Mouse (Mus musculus) stomach, postnatal 0 days (tissue): Measurements from ENCODE around the gene Ctnnd2. TPM values are rescaled to one million over a fixed set of nuclear protein-coding genes. Genes with fewer than 3 reads are reported as not detected.
A peak's percentile ranks its signal among the peaks of the same experiment; 100 is the strongest.

Source experiments
- ATAC-seq: fragments of 200-750 bp; cut with Nextera tagmentation; 2 replicates; pipeline ENCODE4 v1.8.0; 2017; ENCODE audit not compliant: low FRiP score, low TSS enrichment
- DNase-seq: peaks from one replicate; pipeline ENCODE4 v3.0.0-alpha.2; 2016; ENCODE audit warnings: low spot score
- H3K27ac ChIP-seq: fragments of 300-500 bp; sonication (generic); replicated peaks from 2 replicates; pipeline ENCODE4 v1.5.1; 2014; ENCODE audit warnings: mild to moderate bottlenecking, control low read depth
- H3K27me3 ChIP-seq: fragments of 300-500 bp; sonication (generic); 2 replicates; pipeline ENCODE4 v1.6.1; 2014; ENCODE audit warnings: low read length; ENCODE audit not compliant: control insufficient read depth, insufficient read depth
- H3K36me3 ChIP-seq: fragments of 300-500 bp; sonication (generic); 2 replicates; pipeline ENCODE4 v1.6.1; 2014; ENCODE audit warnings: low read length, mixed read lengths; ENCODE audit not compliant: control insufficient read depth, insufficient read depth
- H3K4me1 ChIP-seq: fragments of 300-500 bp; sonication (generic); replicated peaks from 2 replicates; pipeline ENCODE4 v1.6.1; 2014; ENCODE audit warnings: antibody characterized with exemption; ENCODE audit not compliant: control insufficient read depth, insufficient read depth
- H3K4me2 ChIP-seq: fragments of 300-500 bp; sonication (generic); replicated peaks from 2 replicates; pipeline ENCODE4 v1.6.1; 2014; ENCODE audit warnings: low read depth, mild to moderate bottlenecking, control low read depth, moderate library complexity
- H3K4me3 ChIP-seq: fragments of 300-500 bp; sonication (generic); 2 replicates; pipeline ENCODE4 v1.5.1; 2014; ENCODE audit warnings: low read depth, low read length, control low read depth
- H3K9ac ChIP-seq: fragments of 300-500 bp; sonication (generic); 2 replicates; pipeline ENCODE4 v1.6.1; 2014; ENCODE audit warnings: mild to moderate bottlenecking, low read length, control low read depth, mixed read lengths
- H3K9me3 ChIP-seq: fragments of 300-500 bp; sonication (generic); 2 replicates; pipeline ENCODE4 v1.6.1; 2016; ENCODE audit warnings: low read length; ENCODE audit not compliant: control insufficient read depth
- CTCF ChIP-seq: IDR thresholded peaks from 2 replicates; pipeline ENCODE4 v1.5.1; 2016; ENCODE audit warnings: antibody characterized with exemption, low read depth, mild to moderate bottlenecking, moderate library complexity
- EP300 ChIP-seq: optimal IDR thresholded peaks from 2 replicates; pipeline ENCODE3; 2016; ENCODE audit warnings: antibody characterized with exemption
- WGBS: fragments of 180-500 bp; shearing (Covaris S2); extraction: QIAGEN DNeasy Blood & Tissue Kit; methylation state at CpG from one replicate; pipeline ENCODE4 v1.1.7; 2014; 5-methylcytosine and 5-hydroxymethylcytosine counted together
- polyA plus RNA-seq: library from polyadenylated mRNA; unstranded; fragments of >200 nt; fragmentation: Nextera tagmentation; extraction: Ambion mirVana; gene quantifications from 2 replicates; pipeline ENCODE4 v1.2.1, GENCODE M21; 2015

The Ctnnd2 gene
- polyA plus RNA-seq, 1 experiment from 2014 or later: 0.53 TPM

DNA sequence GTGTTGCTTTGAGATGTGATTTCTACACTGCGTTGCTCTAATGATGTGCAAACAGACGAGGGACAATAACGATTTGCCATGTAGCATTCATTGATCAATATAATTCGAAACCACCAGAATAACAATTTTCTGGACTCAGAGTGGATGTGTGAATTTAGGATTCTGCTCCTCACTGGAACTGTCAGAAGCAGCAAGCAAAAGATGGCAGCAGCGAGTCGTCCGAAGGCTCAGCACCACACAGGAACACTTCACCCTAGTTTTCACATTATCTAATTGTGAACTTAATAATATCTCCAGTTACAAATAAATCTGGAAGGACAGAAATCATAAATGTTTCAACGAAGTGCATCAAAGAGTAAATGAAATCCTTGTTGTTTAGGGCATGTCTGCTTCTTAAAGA is 2.4 kb upstream of the Ctnnd2 start:
- DNase-seq (no peak), ATAC-seq (no peak)
- no peak overlapping the region for H3K9ac ChIP-seq
- 67% methylated on average over 8 of the region's 8 CpGs for WGBS
- H3K4me2 ChIP-seq: no peak overlapping the region
- H3K9me3 ChIP-seq: no peaks in the 10 kb centered on the region
- no peak overlapping the region for H3K27ac ChIP-seq
- H3K4me1 ChIP-seq: 0 out of 2 replicates have a peak, but pooled peaks cover 4% of the 10 kb centered on the region
- TF ChIP-seq CTCF (peak; percentile 32), EP300 (no peak)
- no peaks in the 10 kb centered on the region; the same call in 1 of the 2 replicates for H3K27me3 ChIP-seq
- no peaks in the 10 kb centered on the region for H3K36me3 ChIP-seq
- no peak overlapping the region for H3K4me3 ChIP-seq

DNA sequence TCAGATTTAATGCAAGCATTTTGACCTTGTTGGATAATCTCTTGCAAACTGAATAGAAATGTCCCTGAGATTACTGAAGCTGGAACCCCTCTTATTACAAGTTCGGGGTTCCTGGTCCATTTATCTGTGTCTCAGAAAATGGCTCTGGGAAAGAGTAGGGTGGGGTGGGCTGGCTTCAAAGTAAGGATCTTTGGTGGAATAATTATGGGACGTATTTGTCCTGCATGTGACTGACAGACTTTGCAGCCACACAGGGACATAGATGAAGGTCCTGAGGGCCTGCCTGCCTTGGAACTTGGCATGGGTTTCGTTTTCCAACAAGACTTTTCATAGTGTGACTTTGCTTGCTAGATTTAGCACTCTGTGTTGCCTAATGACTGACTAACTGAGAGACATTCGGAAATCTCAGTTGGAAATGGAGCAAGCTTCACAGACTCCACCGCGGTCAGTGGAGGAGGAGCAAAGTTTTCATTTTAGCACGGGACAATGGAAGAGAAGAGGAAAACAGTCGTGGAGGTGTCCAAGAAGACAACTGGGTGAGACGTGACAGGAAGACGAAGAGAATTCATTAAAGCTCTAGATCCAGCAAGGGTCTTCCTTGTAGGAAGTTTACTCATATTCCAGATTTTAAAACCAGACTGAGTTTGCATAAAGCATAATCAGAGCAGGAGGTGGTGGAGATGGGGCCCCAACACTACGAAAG is 749 bp upstream of the Ctnnd2 start:
- 24% methylated on average over 11 of the region's 11 CpGs for whole genome bisulfite sequencing
- no peaks in the 10 kb centered on the region for H3K9me3 ChIP-seq
- H3K4me3 ChIP-seq: peak overlapping the region; percentile 57
- H3K9ac ChIP-seq: no peak overlapping the region
- H3K36me3 ChIP-seq: no peaks in the 10 kb centered on the region
- H3K4me1 ChIP-seq: 0 out of 2 replicates have a peak, but pooled peaks cover 4% of the 10 kb centered on the region
- TF ChIP-seq CTCF: no peak
- H3K27me3 ChIP-seq: no peaks in the 10 kb centered on the region; the same call in 1 of the 2 replicates
- no peak overlapping the region for H3K27ac ChIP-seq
- DNase-seq: no peak
- ATAC-seq: no peak
- H3K4me2 ChIP-seq: peak overlapping the region; percentile 90

DNA sequence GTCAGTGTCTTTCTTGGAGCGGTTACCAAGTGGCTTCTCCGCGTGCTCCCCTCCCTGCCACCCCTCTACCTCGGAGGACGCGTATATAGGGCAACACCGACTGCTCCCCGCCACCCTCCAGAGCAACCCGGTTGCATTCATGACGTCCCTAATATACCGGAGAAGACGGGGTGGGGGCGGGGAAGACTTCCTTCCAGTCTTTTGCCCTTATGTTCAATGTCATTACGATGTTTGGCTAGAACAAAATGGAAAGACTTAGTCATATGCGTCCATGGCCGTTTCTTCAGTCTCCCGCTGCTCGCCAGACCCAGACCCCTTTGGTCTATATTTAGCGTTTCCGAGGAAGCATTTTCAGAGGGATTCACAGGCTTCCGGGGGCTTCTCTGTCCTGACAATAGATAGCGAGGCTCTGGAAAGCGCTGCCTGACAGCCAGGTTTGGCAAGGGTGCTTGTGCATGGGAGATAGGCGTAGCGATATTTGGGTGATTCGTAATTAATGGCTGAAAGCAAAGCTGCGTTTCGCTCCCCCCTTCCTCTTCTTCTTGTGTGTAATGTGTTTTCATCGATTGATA is 1.1 kb downstream of the Ctnnd2 start:
- H3K4me3 ChIP-seq: peak overlapping the region; percentile 57
- H3K4me2 ChIP-seq: peak overlapping the region; percentile 90
- under 1% methylated on average over 29 of the region's 29 CpGs for WGBS
- DNase-seq (no peak), ATAC-seq (0 out of 2 replicates have a peak, but pooled peaks have one; percentile 21)
- TF ChIP-seq EP300 (no peak), CTCF (no peak)
- H3K36me3 ChIP-seq: no peaks in the 10 kb centered on the region
- H3K4me1 ChIP-seq: 0 out of 2 replicates have a peak, but pooled peaks cover 4% of the 10 kb centered on the region
- 0 out of 2 replicates have a peak overlapping the region, but pooled peaks have one; percentile 31 for H3K9ac ChIP-seq
- H3K27ac ChIP-seq: no peak overlapping the region
- no peaks in the 10 kb centered on the region for H3K9me3 ChIP-seq
- H3K27me3 ChIP-seq: no peaks in the 10 kb centered on the region; the same call in 1 of the 2 replicates

DNA sequence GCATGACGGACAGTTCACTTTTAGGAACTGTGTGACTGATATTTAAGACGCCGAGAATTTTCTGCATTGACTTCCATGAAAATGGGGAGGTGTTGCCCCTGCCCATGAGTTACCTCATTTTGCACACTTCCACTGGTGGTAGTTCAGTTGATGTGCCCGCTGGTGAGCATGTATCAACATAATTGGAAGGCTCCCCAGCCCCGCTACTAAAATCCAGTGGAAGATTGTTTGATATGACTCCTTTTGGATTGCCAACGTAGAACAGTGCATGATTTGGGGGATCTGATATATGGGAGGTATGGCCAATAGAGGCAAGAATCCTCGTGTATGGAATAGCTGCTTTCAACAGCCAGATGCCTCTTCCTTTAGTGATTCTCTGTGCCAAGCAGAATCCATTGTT is 1.9 kb downstream of the Ctnnd2 start:
- Histone ChIP-seq H3K4me2 (peak overlapping the region; percentile 90; the same call in 1 of the 2 replicates), H3K9ac (no peak overlapping the region), H3K36me3 (no peaks in the 10 kb centered on the region), H3K4me3 (no peak overlapping the region), H3K27ac (no peak overlapping the region), H3K4me1 (0 out of 2 replicates have a peak, but pooled peaks cover 4% of the 10 kb centered on the region), H3K27me3 (no peaks in the 10 kb centered on the region; the same call in 1 of the 2 replicates), H3K9me3 (no peaks in the 10 kb centered on the region)
- TF ChIP-seq CTCF (no peak), EP300 (no peak)
- ATAC-seq (no peak), DNase-seq (no peak)
- 55% methylated on average over 7 of the region's 7 CpGs for WGBS

DNA sequence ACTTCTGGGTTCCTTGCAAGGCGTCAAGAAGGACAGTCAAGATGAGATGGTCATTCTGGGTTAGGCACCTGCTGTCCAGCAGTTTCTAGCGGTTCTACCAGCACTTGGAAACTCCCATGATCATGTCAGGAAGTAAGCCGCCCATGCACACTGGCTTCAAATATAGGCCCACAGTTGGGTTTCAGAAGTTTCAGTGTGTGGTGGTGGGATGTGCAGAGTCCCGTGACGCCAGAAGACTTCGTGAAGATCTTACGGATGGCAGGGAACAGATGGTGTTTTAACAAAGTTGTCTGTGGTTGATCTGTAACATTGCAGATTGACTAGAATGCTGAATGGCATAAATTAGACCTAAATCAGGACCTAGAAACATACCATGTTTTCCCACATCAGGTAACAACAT is 11.6 kb downstream of the Ctnnd2 start:
- Histone ChIP-seq H3K27ac (no peak overlapping the region), H3K27me3 (no peaks in the 10 kb centered on the region), H3K4me3 (no peak overlapping the region), H3K4me1 (no peaks in the 10 kb centered on the region), H3K36me3 (no peaks in the 10 kb centered on the region), H3K9ac (no peak overlapping the region), H3K9me3 (no peaks in the 10 kb centered on the region), H3K4me2 (no peak overlapping the region)
- TF ChIP-seq EP300 (no peak), CTCF (no peak)
- DNase-seq (no peak), ATAC-seq (no peak)
- WGBS: 92% methylated on average over 7 of the region's 7 CpGs

DNA sequence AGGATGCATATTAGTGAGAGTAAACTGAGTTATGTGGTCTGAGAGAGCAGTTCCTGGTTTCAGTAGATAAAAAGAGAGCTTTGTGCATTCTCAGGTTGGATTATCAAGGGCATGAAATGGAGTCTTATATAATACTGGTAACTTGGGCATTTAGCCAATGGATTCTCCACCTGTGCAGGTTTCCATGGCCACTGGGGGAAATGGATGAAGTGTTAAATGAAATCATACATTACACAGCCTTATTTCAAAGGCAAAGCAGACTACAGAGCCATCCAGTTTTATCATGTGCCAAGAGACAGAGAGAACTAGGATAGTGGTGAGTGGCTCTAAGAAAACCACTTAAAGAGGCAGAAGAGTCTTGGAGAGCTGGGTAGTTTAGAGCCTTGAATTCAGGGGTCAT is 18.5 kb downstream of the Ctnnd2 start:
- no peaks in the 10 kb centered on the region for H3K27me3 ChIP-seq
- ATAC-seq (no peak), DNase-seq (no peak)
- no peaks in the 10 kb centered on the region for H3K9me3 ChIP-seq
- H3K9ac ChIP-seq: no peak overlapping the region
- no peak overlapping the region for H3K4me2 ChIP-seq
- no peaks in the 10 kb centered on the region for H3K4me1 ChIP-seq
- no peak for TF ChIP-seq EP300
- TF ChIP-seq CTCF: no peak
- H3K27ac ChIP-seq: no peak overlapping the region
- no peak overlapping the region for H3K4me3 ChIP-seq
- no peaks in the 10 kb centered on the region for H3K36me3 ChIP-seq
